Mouse (Mus musculus): Measurements from ENCODE around the gene Kyat1. TPM values are rescaled to one million over a fixed set of nuclear protein-coding genes. Genes with fewer than 3 reads are reported as not detected.
"Not testable (repeated sequence)": the region's sequence is repeated elsewhere in the genome, so short reads cannot be mapped to it uniquely, and the experiment has no call there.

The Kyat1 gene
- polyA plus RNA-seq, 1 experiment from 2014 or later = 12.8 TPM

GRCm38 (mm10) chr2:30161809-30162208, 43.8 kb downstream of the Kyat1 start:
- no peak for ATAC-seq (ENCODE audit: low FRiP score, low read depth)
- Histone ChIP-seq H3K4me3 (no peak overlapping the region), H3K9me3 (peaks cover 5% of the 10 kb centered on the region; the same call in 1 of the 2 replicates), H3K4me1 (no peaks in the 10 kb centered on the region), H3K27ac (replicated peaks) (no peak overlapping the region), H3K9ac (replicated peaks) (no peak overlapping the region), H3K27me3 (no peaks in the 10 kb centered on the region), H3K36me3 (no peaks in the 10 kb centered on the region), H3K4me2 (replicated peaks) (no peak overlapping the region)

- H3K9me3 ChIP-seq; H3K4me2 ChIP-seq (replicated peaks); ATAC-seq (ENCODE audit: low FRiP score, low read depth); H3K4me3 ChIP-seq; H3K36me3 ChIP-seq; H3K4me1 ChIP-seq; H3K27ac ChIP-seq (replicated peaks); H3K9ac ChIP-seq (replicated peaks); H3K27me3 ChIP-seq: not testable (repeated sequence)
- 85% methylated on average over 8 of the region's 10 CpGs for WGBS
Observed at GRCm38 (mm10) chr2:30159871-30160270, 45.8 kb downstream of the Kyat1 start.

- Histone ChIP-seq H3K9ac (replicated peaks) (no peak overlapping the region), H3K9me3 (no peaks in the 10 kb centered on the region)
Observed at GRCm38 (mm10) chr2:30152616-30153015, 53.0 kb downstream of the Kyat1 start.

GRCm38 (mm10) chr2:30151840-30152239, 53.8 kb downstream of the Kyat1 start:
- no peak overlapping the region for H3K4me3 ChIP-seq
- H3K4me1 ChIP-seq = no peaks in the 10 kb centered on the region
- no peaks in the 10 kb centered on the region for H3K27me3 ChIP-seq
- H3K9me3 ChIP-seq = no peaks in the 10 kb centered on the region
- H3K4me2 ChIP-seq (replicated peaks) = no peak overlapping the region
- 90% methylated on average over 11 of the region's 11 CpGs for WGBS
- no peak for ATAC-seq (ENCODE audit: low FRiP score, low read depth)
- H3K27ac ChIP-seq (replicated peaks) = no peak overlapping the region
- no peak overlapping the region for H3K9ac ChIP-seq (replicated peaks)
- H3K36me3 ChIP-seq = peaks cover 42% of the 10 kb centered on the region

More at GRCm38 (mm10) chr2:30152616-30153015, 53.0 kb downstream of the Kyat1 start:
- Histone ChIP-seq H3K36me3 (peaks cover 34% of the 10 kb centered on the region), H3K27me3 (no peaks in the 10 kb centered on the region), H3K4me1 (no peaks in the 10 kb centered on the region), H3K27ac (replicated peaks) (no peak overlapping the region), H3K4me3 (no peak overlapping the region), H3K4me2 (replicated peaks) (no peak overlapping the region)
- no peak for ATAC-seq (ENCODE audit: low FRiP score, low read depth)
- WGBS = 79% methylated on average over 8 of the region's 8 CpGs

GRCm38 (mm10) chr2:30147466-30147865, 58.2 kb downstream of the Kyat1 start:
- WGBS = 98% methylated on average over 4 of the region's 4 CpGs
- Histone ChIP-seq H3K27ac (replicated peaks) (no peak overlapping the region), H3K4me1 (no peaks in the 10 kb centered on the region), H3K36me3 (peaks cover 78% of the 10 kb centered on the region), H3K9ac (replicated peaks) (no peak overlapping the region), H3K4me2 (replicated peaks) (no peak overlapping the region), H3K27me3 (no peaks in the 10 kb centered on the region), H3K9me3 (no peaks in the 10 kb centered on the region), H3K4me3 (no peak overlapping the region)
- no peak for ATAC-seq (ENCODE audit: low FRiP score, low read depth)

- Histone ChIP-seq H3K9ac (replicated peaks) (no peak overlapping the region), H3K9me3 (no peaks in the 10 kb centered on the region), H3K4me3 (no peak overlapping the region), H3K4me2 (replicated peaks) (no peak overlapping the region), H3K36me3 (peaks cover 86% of the 10 kb centered on the region), H3K27me3 (no peaks in the 10 kb centered on the region), H3K27ac (replicated peaks) (no peak overlapping the region), H3K4me1 (no peaks in the 10 kb centered on the region)
- 94% methylated on average over 4 of the region's 4 CpGs for WGBS
- ATAC-seq (ENCODE audit: low FRiP score, low read depth) = no peak
Observed at GRCm38 (mm10) chr2:30144436-30144835, 61.2 kb downstream of the Kyat1 start.

GRCm38 (mm10) chr2:30140021-30140420, 65.6 kb downstream of the Kyat1 start:
- not testable (repeated sequence) for H3K27ac ChIP-seq (replicated peaks); ATAC-seq (ENCODE audit: low FRiP score, low read depth); H3K9me3 ChIP-seq; H3K4me1 ChIP-seq; H3K27me3 ChIP-seq; H3K9ac ChIP-seq (replicated peaks); H3K4me2 ChIP-seq (replicated peaks); H3K4me3 ChIP-seq
- peaks cover 67% of the 10 kb centered on the region for H3K36me3 ChIP-seq
- WGBS = 97% methylated on average over 4 of the region's 4 CpGs

- Histone ChIP-seq H3K27me3 (no peaks in the 10 kb centered on the region), H3K4me3 (no peak overlapping the region), H3K9me3 (no peaks in the 10 kb centered on the region), H3K36me3 (peaks cover 34% of the 10 kb centered on the region), H3K4me2 (replicated peaks) (no peak overlapping the region), H3K27ac (replicated peaks) (no peak overlapping the region), H3K9ac (replicated peaks) (no peak overlapping the region), H3K4me1 (peaks cover 20% of the 10 kb centered on the region)
- no peak for ATAC-seq (ENCODE audit: low FRiP score, low read depth)
- 93% methylated on average over 10 of the region's 10 CpGs for WGBS
Observed at GRCm38 (mm10) chr2:30136458-30136857, 69.2 kb downstream of the Kyat1 start.

Other genes starting within 250 kb of the Kyat1 start
- gene Sptan1, start 240.3 kb downstream of the Kyat1 start, polyA plus RNA-seq (2016; fragmentation: Nextera tagmentation; extraction: Ambion mirVana) = 166 and 169 TPM in 2 replicates
- gene Wdr34, start 157.0 kb downstream of the Kyat1 start, polyA plus RNA-seq (2016; fragmentation: Nextera tagmentation; extraction: Ambion mirVana) = 38.0 and 39.1 TPM in 2 replicates
- 627 and 693 TPM in 2 replicates for gene Set, start 148.5 kb downstream of the Kyat1 start, polyA plus RNA-seq (2016; fragmentation: Nextera tagmentation; extraction: Ambion mirVana)
- 8.7 and 9.2 TPM in 2 replicates for gene Pkn3, start 128.2 kb downstream of the Kyat1 start, polyA plus RNA-seq (2016; fragmentation: Nextera tagmentation; extraction: Ambion mirVana)
- 22.8 and 23.9 TPM in 2 replicates for gene Zdhhc12, start 112.2 kb downstream of the Kyat1 start, polyA plus RNA-seq (2016; fragmentation: Nextera tagmentation; extraction: Ambion mirVana)
- gene Zer1, start 81.3 kb downstream of the Kyat1 start, polyA plus RNA-seq (2016; fragmentation: Nextera tagmentation; extraction: Ambion mirVana) = 11.6 and 11.7 TPM in 2 replicates
- gene Tbc1d13, start 72.1 kb downstream of the Kyat1 start, polyA plus RNA-seq (2016; fragmentation: Nextera tagmentation; extraction: Ambion mirVana) = 11.2 and 12.9 TPM in 2 replicates
- gene Endog, start 34.4 kb downstream of the Kyat1 start, polyA plus RNA-seq (2016; fragmentation: Nextera tagmentation; extraction: Ambion mirVana) = 13.9 and 14.2 TPM in 2 replicates
- 60.4 and 64.0 TPM in 2 replicates for gene Spout1, start 27.4 kb downstream of the Kyat1 start, polyA plus RNA-seq (2016; fragmentation: Nextera tagmentation; extraction: Ambion mirVana)
- 40.3 and 46.7 TPM in 2 replicates for gene Lrrc8a, start 31.9 kb upstream of the Kyat1 start, polyA plus RNA-seq (2016; fragmentation: Nextera tagmentation; extraction: Ambion mirVana)
- gene Gm28035, start 34.7 kb upstream of the Kyat1 start, polyA plus RNA-seq (2016; fragmentation: Nextera tagmentation; extraction: Ambion mirVana) = 0.39 and 0.51 TPM in 2 replicates
- 4.4 and 7.1 TPM in 2 replicates for gene Phyhd1, start 60.4 kb upstream of the Kyat1 start, polyA plus RNA-seq (2016; fragmentation: Nextera tagmentation; extraction: Ambion mirVana)
- gene Gm28038, start 75.2 kb upstream of the Kyat1 start, polyA plus RNA-seq (2016; fragmentation: Nextera tagmentation; extraction: Ambion mirVana) = not detected in 2 replicates
- gene Dolk, start 80.5 kb upstream of the Kyat1 start, polyA plus RNA-seq (2016; fragmentation: Nextera tagmentation; extraction: Ambion mirVana) = 25.5 and 28.2 TPM in 2 replicates
- 34.3 and 37.7 TPM in 2 replicates for gene Nup188, start 80.5 kb upstream of the Kyat1 start, polyA plus RNA-seq (2016; fragmentation: Nextera tagmentation; extraction: Ambion mirVana)
- gene Sh3glb2, start 153.5 kb upstream of the Kyat1 start, polyA plus RNA-seq (2016; fragmentation: Nextera tagmentation; extraction: Ambion mirVana) = 101 and 102 TPM in 2 replicates
- 28.8 and 30.4 TPM in 2 replicates for gene Miga2, start 158.4 kb upstream of the Kyat1 start, polyA plus RNA-seq (2016; fragmentation: Nextera tagmentation; extraction: Ambion mirVana)
- 51.2 and 52.3 TPM in 2 replicates for gene Dolpp1, start 186.4 kb upstream of the Kyat1 start, polyA plus RNA-seq (2016; fragmentation: Nextera tagmentation; extraction: Ambion mirVana)
- gene Crat, start 210.0 kb upstream of the Kyat1 start, polyA plus RNA-seq (2016; fragmentation: Nextera tagmentation; extraction: Ambion mirVana) = 20.4 and 22.6 TPM in 2 replicates
- gene Ptpa, start 210.2 kb upstream of the Kyat1 start, polyA plus RNA-seq (2016; fragmentation: Nextera tagmentation; extraction: Ambion mirVana) = 128 and 129 TPM in 2 replicates